Mouse (Mus musculus) hindbrain, embryonic 16.5 days (tissue): Measurements from ENCODE around the gene Tex33. TPM values are rescaled to one million over a fixed set of nuclear protein-coding genes. Genes with fewer than 3 reads are reported as not detected.

Experiments used
- ATAC-seq: fragments of 200-750 bp; cut with Nextera tagmentation; 2 replicates; pipeline ENCODE4 v1.8.0; 2017; ENCODE audit warnings: moderate TSS enrichment, moderate library complexity
- H3K27ac ChIP-seq: fragments of 300-500 bp; sonication (generic); 2 replicates; pipeline ENCODE4 v1.5.1; 2014; ENCODE audit warnings: low read depth, mild to moderate bottlenecking, control low read depth, low read length, moderate library complexity
- H3K27me3 ChIP-seq: fragments of 300-500 bp; sonication (generic); replicated peaks from 2 replicates; pipeline ENCODE4 v1.6.1; 2014; ENCODE audit warnings: low read length; ENCODE audit not compliant: control insufficient read depth, insufficient read depth
- H3K36me3 ChIP-seq: fragments of 300-500 bp; sonication (generic); 2 replicates; pipeline ENCODE4 v1.6.1; 2014; ENCODE audit warnings: mild to moderate bottlenecking, low read length, moderate library complexity, mixed read lengths; ENCODE audit not compliant: control insufficient read depth, insufficient read depth
- H3K4me1 ChIP-seq: fragments of 300-500 bp; sonication (generic); 2 replicates; pipeline ENCODE4 v1.6.1; 2014; ENCODE audit warnings: low read depth, low read length; ENCODE audit not compliant: control insufficient read depth, insufficient read depth
- H3K4me2 ChIP-seq: fragments of 300-500 bp; sonication (generic); 2 replicates; pipeline ENCODE4 v1.6.1; 2014; ENCODE audit warnings: mild to moderate bottlenecking, low read length, control low read depth, moderate library complexity
- H3K4me3 ChIP-seq: fragments of 300-500 bp; sonication (generic); 2 replicates; pipeline ENCODE4 v1.5.1; 2014; ENCODE audit warnings: mild to moderate bottlenecking, low read length, control low read depth, moderate library complexity
- H3K9ac ChIP-seq: fragments of 300-500 bp; sonication (generic); 2 replicates; pipeline ENCODE4 v1.6.1; 2014; ENCODE audit warnings: low read depth, mild to moderate bottlenecking, control low read depth, low read length, moderate library complexity
- H3K9me3 ChIP-seq: fragments of 300-500 bp; sonication (generic); 2 replicates; pipeline ENCODE4 v1.6.1; 2014; ENCODE audit warnings: mild to moderate bottlenecking, low read length, moderate library complexity; ENCODE audit not compliant: control insufficient read depth
- WGBS: fragments of 180-500 bp; shearing (Covaris S2); extraction: QIAGEN DNeasy Blood & Tissue Kit; methylation state at CpG from one replicate; pipeline ENCODE4 v1.1.7; 2014; 5-methylcytosine and 5-hydroxymethylcytosine counted together
- polyA plus RNA-seq: library from polyadenylated mRNA; unstranded; fragments of >200 nt; fragmentation: Nextera tagmentation; extraction: Ambion mirVana; gene quantifications from 2 replicates; pipeline ENCODE4 v1.2.1, GENCODE M21; 2015

The Tex33 gene
- polyA plus RNA-seq, 1 experiment from 2014 or later: not detected

DNA sequence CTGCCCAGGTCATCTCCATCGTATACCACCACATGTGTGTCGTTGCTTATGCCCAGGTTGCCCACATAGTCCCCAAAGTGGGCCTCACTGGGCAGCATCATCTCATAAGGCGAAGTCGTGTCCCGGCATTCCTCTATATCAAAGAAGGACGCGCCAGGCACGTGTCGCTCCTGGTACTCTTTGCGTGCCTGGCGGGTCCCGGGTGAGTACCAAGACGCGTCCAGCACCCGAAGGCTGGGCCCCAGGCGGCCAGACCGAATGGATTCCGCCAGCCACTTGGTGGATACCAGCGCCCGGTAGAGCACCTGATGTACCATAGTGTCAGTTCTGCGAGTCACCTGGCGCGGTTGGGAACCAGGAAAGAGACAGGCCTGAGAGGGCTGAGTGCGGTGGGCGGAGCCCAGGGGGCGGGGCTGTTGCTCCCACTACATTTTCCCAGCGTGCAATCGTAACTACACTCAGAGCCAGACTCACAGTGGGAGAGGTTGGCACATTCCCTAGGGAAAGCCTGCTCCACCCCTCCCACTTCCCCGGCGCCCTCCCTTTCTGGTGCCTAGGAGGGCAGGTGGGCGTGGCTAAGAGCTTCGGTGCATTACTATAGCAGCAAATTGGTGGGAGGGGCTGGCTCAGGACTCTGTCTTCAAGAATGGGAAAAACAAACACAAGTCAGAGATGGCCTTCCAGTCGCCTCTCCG, 10.0 kb upstream of the Tex33 start, which contains the start of gene Tst:
Gene Tst, minus strand, starts transcription at position 391 of the 695 bp plus-strand sequence.
- H3K9me3 ChIP-seq: no peaks in the 10 kb centered on the region
- peak within 1 kb of the TSS; percentile 79 for H3K4me3 ChIP-seq
- H3K36me3 ChIP-seq: no peaks in the 10 kb centered on the region
- peak within 1 kb of the TSS; percentile 97 for H3K4me2 ChIP-seq
- WGBS: under 1% methylated on average over 31 of the region's 34 CpGs
- H3K4me1 ChIP-seq: peaks cover 39% of the 10 kb centered on the region
- peaks cover 13% of the 10 kb centered on the region for H3K27me3 ChIP-seq
- H3K9ac ChIP-seq: peak within 1 kb of the TSS; percentile 80
- peak; percentile 72 for ATAC-seq
- H3K27ac ChIP-seq: peak within 1 kb of the TSS; percentile 95

- Histone ChIP-seq H3K4me1 (peaks cover 34% of the 10 kb centered on the region), H3K36me3 (no peaks in the 10 kb centered on the region), H3K27ac (peak overlapping the region; percentile 95; the same call in 1 of the 2 replicates), H3K4me3 (peak overlapping the region; percentile 79), H3K9me3 (no peaks in the 10 kb centered on the region), H3K9ac (peak overlapping the region; percentile 80), H3K4me2 (peak overlapping the region; percentile 97), H3K27me3 (peaks cover 13% of the 10 kb centered on the region)
- no peak for ATAC-seq
- 54% methylated on average over 11 of the region's 11 CpGs for WGBS
Measured at GRCm38 (mm10) chr15:78405098-78405497, 9.4 kb upstream of the Tex33 start.

GRCm38 (mm10) chr15:78403896-78404295, 8.2 kb upstream of the Tex33 start:
- Histone ChIP-seq H3K4me1 (peaks cover 28% of the 10 kb centered on the region), H3K36me3 (no peaks in the 10 kb centered on the region), H3K4me3 (no peak overlapping the region), H3K27me3 (peaks cover 8% of the 10 kb centered on the region), H3K9ac (no peak overlapping the region), H3K9me3 (no peaks in the 10 kb centered on the region), H3K27ac (peak overlapping the region; percentile 71), H3K4me2 (peak overlapping the region; percentile 97; the same call in 1 of the 2 replicates)
- no peak for ATAC-seq
- WGBS: 41% methylated on average over 1 of the region's 1 CpGs

DNA sequence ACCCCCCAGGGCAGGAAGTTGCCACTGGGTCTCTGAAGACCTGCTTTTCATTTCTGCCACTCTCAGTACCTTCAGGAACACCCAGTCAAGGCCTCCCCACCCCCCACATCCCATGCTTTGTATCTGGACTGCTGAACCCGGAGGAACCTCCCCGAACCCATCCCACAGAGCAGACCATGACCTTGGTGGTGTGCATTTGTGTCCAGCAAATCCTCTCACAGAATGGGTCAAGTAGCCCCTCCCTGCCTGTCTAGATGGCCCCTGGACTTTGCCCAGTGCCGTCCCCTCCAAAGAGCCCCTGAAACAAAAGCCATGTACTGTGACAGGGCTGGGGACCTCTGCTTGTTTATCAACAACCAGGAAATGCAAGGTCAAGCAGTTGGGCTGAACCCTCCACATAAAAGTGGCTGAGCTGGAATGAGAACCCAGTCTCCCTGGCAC, 7.6 kb upstream of the Tex33 start:
- no peak overlapping the region for H3K4me3 ChIP-seq
- H3K36me3 ChIP-seq: no peaks in the 10 kb centered on the region
- H3K27ac ChIP-seq: peak overlapping the region; percentile 71
- ATAC-seq: no peak
- H3K9me3 ChIP-seq: no peaks in the 10 kb centered on the region
- peaks cover 28% of the 10 kb centered on the region for H3K4me1 ChIP-seq
- H3K27me3 ChIP-seq: peaks cover 2% of the 10 kb centered on the region
- H3K4me2 ChIP-seq: peak overlapping the region; percentile 34; the same call in 1 of the 2 replicates
- 30% methylated on average over 3 of the region's 3 CpGs for WGBS
- peak overlapping the region; percentile 19; the same call in 1 of the 2 replicates for H3K9ac ChIP-seq

DNA sequence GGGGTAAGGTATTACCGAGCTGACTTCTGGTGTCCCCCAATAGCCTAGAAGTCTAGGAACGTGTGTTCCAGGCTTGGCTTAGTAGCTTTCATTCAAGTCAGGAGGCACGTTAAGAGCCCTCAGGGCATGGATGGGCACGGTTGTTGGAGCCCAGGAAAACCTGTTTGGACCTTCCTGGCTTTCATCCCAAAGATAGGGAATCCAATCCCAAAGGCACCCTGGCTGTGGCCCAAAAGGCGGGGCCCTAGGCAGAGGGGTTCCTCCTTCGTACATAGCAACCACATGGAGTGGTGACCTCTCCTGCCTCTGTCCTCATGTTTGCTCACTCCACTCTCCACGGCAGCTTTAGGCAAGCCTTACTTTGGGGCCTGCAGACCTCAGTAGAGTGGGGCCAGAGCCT, 6.7 kb upstream of the Tex33 start:
- 60% methylated on average over 7 of the region's 7 CpGs for WGBS
- Histone ChIP-seq H3K9ac (no peak overlapping the region), H3K4me2 (peak overlapping the region; percentile 20; the same call in 1 of the 2 replicates), H3K4me1 (peaks cover 26% of the 10 kb centered on the region), H3K36me3 (no peaks in the 10 kb centered on the region), H3K9me3 (no peaks in the 10 kb centered on the region), H3K4me3 (no peak overlapping the region), H3K27ac (peak overlapping the region; percentile 71; the same call in 1 of the 2 replicates), H3K27me3 (no peaks in the 10 kb centered on the region)
- ATAC-seq: no peak

- ATAC-seq: no peak
- Histone ChIP-seq H3K4me3 (no peak overlapping the region), H3K27me3 (no peaks in the 10 kb centered on the region), H3K27ac (peak overlapping the region; percentile 40; the same call in 1 of the 2 replicates), H3K36me3 (no peaks in the 10 kb centered on the region), H3K9me3 (no peaks in the 10 kb centered on the region), H3K9ac (peak overlapping the region; percentile 25; the same call in 1 of the 2 replicates), H3K4me1 (peaks cover 21% of the 10 kb centered on the region), H3K4me2 (no peak overlapping the region)
- WGBS: 56% methylated on average over 4 of the region's 4 CpGs
Measured at GRCm38 (mm10) chr15:78401921-78402320, 6.2 kb upstream of the Tex33 start.

DNA sequence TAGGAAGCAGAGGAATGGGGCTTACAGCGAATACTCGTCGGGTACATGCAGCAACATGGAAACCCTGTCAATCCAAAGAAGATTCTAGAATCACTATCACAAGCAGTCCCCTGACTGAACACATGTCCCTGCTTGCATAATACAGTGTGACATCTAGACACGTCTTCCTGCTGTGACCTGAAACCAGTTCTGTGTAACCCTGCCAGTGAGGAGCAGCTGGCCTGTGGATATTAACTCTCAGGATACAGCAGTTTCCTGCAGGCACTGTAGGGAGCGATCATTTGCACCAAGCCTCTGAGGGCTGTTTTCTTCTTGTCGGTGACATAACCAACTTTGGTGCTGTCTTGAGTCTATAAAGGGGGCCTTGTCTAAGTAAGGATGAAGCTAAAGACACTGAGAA, 5.6 kb upstream of the Tex33 start:
- Histone ChIP-seq H3K9me3 (no peaks in the 10 kb centered on the region), H3K4me2 (no peak overlapping the region), H3K36me3 (no peaks in the 10 kb centered on the region), H3K27ac (peak overlapping the region; percentile 40; the same call in 1 of the 2 replicates), H3K4me1 (peaks cover 21% of the 10 kb centered on the region), H3K27me3 (no peaks in the 10 kb centered on the region), H3K4me3 (no peak overlapping the region), H3K9ac (no peak overlapping the region)
- no peak for ATAC-seq
- 64% methylated on average over 6 of the region's 6 CpGs for WGBS

DNA sequence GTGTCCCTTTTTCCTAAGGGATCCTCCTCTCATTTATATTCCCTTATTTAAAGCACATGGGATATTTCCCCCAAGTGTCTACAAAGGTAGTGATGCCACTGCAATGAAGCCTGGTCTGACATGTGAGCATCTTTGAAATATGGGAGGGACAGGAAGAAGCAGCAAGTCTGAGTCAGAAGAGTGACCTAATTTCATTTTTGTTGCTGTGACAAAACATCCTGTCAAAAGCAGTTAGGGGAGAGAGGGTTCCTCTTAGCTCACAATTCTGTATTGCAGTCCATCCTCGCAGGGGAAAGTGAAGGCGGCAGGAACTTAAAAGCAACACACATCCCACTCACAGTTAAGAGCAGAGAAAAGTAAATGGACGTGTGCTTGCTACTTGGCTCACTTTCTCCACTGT, 4.9 kb downstream of the Tex33 start:
- 86% methylated on average over 3 of the region's 3 CpGs for WGBS
- Histone ChIP-seq H3K27me3 (no peaks in the 10 kb centered on the region), H3K4me2 (no peak overlapping the region), H3K9me3 (no peaks in the 10 kb centered on the region), H3K4me1 (no peaks in the 10 kb centered on the region), H3K4me3 (no peak overlapping the region), H3K36me3 (no peaks in the 10 kb centered on the region), H3K27ac (no peak overlapping the region), H3K9ac (no peak overlapping the region)
- ATAC-seq: no peak

- Histone ChIP-seq H3K9ac (no peak overlapping the region), H3K4me3 (no peak overlapping the region), H3K27ac (no peak overlapping the region; the same call in 1 of the 2 replicates), H3K4me2 (no peak overlapping the region), H3K9me3 (no peaks in the 10 kb centered on the region), H3K36me3 (no peaks in the 10 kb centered on the region), H3K4me1 (no peaks in the 10 kb centered on the region), H3K27me3 (no peaks in the 10 kb centered on the region)
- 100% methylated on average over 1 of the region's 1 CpGs for WGBS
- no peak for ATAC-seq
Measured at GRCm38 (mm10) chr15:78385564-78385963, 10.1 kb downstream of the Tex33 start.
